Mouse (Mus musculus) kidney, adult 2 months (tissue): ENCODE measurements around the gene Copz2.

ENCODE experiments used
- CTCF ChIP-seq: fragments of 200-500 bp; conservative IDR thresholded peaks from 2 replicates; pipeline ENCODE4 v1.5.1; 2011; ENCODE audit warnings: low read depth, mild to moderate bottlenecking, control low read depth, low read length, moderate library complexity, mixed read lengths; ENCODE audit not compliant: insufficient read depth, insufficient read length
- POLR2A ChIP-seq: fragments of 200-500 bp; IDR thresholded peaks from one replicate; pipeline ENCODE4 v1.6.1; 2011; ENCODE audit warnings: low read depth, low read length, control low read depth

DNA sequence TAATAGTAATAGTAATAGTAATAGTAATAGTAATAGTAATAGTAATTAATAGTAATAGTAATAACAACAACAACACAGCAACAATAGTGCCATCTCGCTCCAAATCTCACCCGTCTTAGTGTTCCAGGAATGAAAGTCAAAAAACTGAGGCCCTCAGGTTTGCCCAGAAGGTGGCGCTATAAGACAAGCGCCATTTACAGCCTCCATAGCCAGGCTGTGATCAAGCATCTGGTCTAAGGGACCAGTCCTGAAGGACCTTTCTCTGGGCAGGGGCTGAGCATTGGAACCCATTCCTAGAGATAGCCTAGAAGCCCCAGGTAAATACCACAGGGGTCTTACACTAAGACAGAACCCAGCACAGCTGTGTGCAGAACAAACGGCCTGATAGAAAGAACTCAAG lies 17.5 kb downstream of the Copz2 start:
- TF ChIP-seq POLR2A (no peak), CTCF (peak; percentile 88)
